Mouse (Mus musculus) liver, embryonic 15.5 days (tissue): ENCODE data around the gene Luc7l3. TPM values are rescaled to one million over a fixed set of nuclear protein-coding genes. Genes with fewer than 3 reads are reported as not detected.
A peak's percentile ranks its signal among the peaks of the same experiment; 100 is the strongest.

Source experiments
- ATAC-seq: fragments of 200-750 bp; cut with Nextera tagmentation; 2 replicates; pipeline ENCODE4 v1.8.0; 2017; ENCODE audit warnings: moderate number of reproducible peaks, mild to moderate bottlenecking, moderate library complexity; ENCODE audit not compliant: insufficient read depth
- H3K27ac ChIP-seq: fragments of 300-500 bp; sonication (generic); replicated peaks from 2 replicates; pipeline ENCODE4 v1.5.1; 2015; ENCODE audit warnings: mild to moderate bottlenecking, inconsistent platforms
- H3K27me3 ChIP-seq: fragments of 300-500 bp; sonication (generic); 2 replicates; pipeline ENCODE4 v1.6.1; 2015; ENCODE audit warnings: mild to moderate bottlenecking, inconsistent platforms
- H3K36me3 ChIP-seq: fragments of 300-500 bp; sonication (generic); replicated peaks from 2 replicates; pipeline ENCODE4 v1.6.1; 2015; ENCODE audit warnings: moderate library complexity, mild to moderate bottlenecking, inconsistent platforms
- H3K4me1 ChIP-seq: fragments of 300-500 bp; sonication (generic); replicated peaks from 2 replicates; pipeline ENCODE4 v1.6.1; 2015; ENCODE audit warnings: inconsistent platforms
- H3K4me2 ChIP-seq: fragments of 300-500 bp; sonication (generic); 2 replicates; pipeline ENCODE4 v1.6.1; 2015; ENCODE audit warnings: moderate library complexity, mild to moderate bottlenecking, inconsistent platforms
- H3K4me3 ChIP-seq: fragments of 300-500 bp; sonication (generic); replicated peaks from 2 replicates; pipeline ENCODE4 v1.5.1; 2015; ENCODE audit warnings: mild to moderate bottlenecking, inconsistent platforms
- H3K9ac ChIP-seq: fragments of 300-500 bp; sonication (generic); 2 replicates; pipeline ENCODE4 v1.6.1; 2015; ENCODE audit warnings: moderate library complexity, mild to moderate bottlenecking, inconsistent platforms
- H3K9me3 ChIP-seq: fragments of 300-500 bp; sonication (generic); replicated peaks from 2 replicates; pipeline ENCODE4 v1.6.1; 2016; ENCODE audit warnings: inconsistent platforms
- WGBS: fragments of 180-500 bp; shearing (Covaris S2); methylation state at CpG from one replicate; pipeline ENCODE4 v1.1.7; 2015; ENCODE audit warnings: mixed read lengths; ENCODE audit not compliant: insufficient replicate concordance; 5-methylcytosine and 5-hydroxymethylcytosine counted together
- polyA plus RNA-seq: library from polyadenylated mRNA; unstranded; fragments of >200 nt; fragmentation: Nextera tagmentation; extraction: Ambion mirVana; gene quantifications from 2 replicates; pipeline ENCODE4 v1.2.1, GENCODE M21; 2015

Luc7l3 gene
- polyA plus RNA-seq = 35.5 and 36.8 TPM in 2 replicates

GRCm38 (mm10) chr11:94321931-94322400 lies at the start of gene Luc7l3:
Gene Luc7l3, minus strand, starts transcription at chr11:94321988.
- Histone ChIP-seq H3K4me2 (peak within 1 kb of the TSS; percentile 76), H3K4me3 (peak within 1 kb of the TSS; percentile 99), H3K9me3 (no peaks in the 10 kb centered on the region), H3K36me3 (peaks cover 18% of the 10 kb centered on the region), H3K9ac (peak within 1 kb of the TSS; percentile 99), H3K4me1 (peaks cover 48% of the 10 kb centered on the region), H3K27ac (peak within 1 kb of the TSS; percentile 98), H3K27me3 (no peaks in the 10 kb centered on the region)
- under 1% methylated on average over 36 of the region's 36 CpGs for WGBS
- ATAC-seq = peak; percentile 94

DNA sequence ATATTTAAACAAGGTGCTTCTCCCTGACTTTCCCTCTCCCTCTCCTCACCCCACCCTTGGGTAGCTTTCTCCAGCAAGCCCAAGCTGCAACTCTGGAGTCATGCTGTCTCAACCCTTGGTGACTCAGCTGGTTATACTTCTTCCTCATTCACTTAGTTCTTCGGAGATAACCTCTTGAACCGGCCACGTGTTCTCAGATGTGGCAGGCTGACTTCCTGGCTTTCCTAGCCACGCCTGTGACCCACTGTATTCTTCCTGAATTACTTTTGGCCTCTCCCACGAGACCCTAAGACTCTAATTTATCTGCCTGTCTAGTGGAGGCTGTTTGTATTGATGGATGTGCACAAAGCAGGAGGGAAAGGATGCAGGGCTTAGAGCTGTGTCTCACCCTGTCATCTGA lies 49.0 kb upstream of the Luc7l3 start:
- H3K4me2 ChIP-seq = no peak overlapping the region
- H3K36me3 ChIP-seq = no peaks in the 10 kb centered on the region
- 2% methylated on average over 5 of the region's 5 CpGs for WGBS
- H3K27me3 ChIP-seq = peaks cover 3% of the 10 kb centered on the region; the same call in 1 of the 2 replicates
- no peaks in the 10 kb centered on the region for H3K9me3 ChIP-seq
- H3K4me1 ChIP-seq = peaks cover 12% of the 10 kb centered on the region
- no peak overlapping the region for H3K4me3 ChIP-seq
- peak; percentile 42 for ATAC-seq
- no peak overlapping the region for H3K9ac ChIP-seq
- no peak overlapping the region for H3K27ac ChIP-seq

GRCm38 (mm10) chr11:94369981-94370380 lies 48.2 kb upstream of the Luc7l3 start:
- no peak overlapping the region for H3K9ac ChIP-seq
- no peak overlapping the region for H3K4me2 ChIP-seq
- no peak overlapping the region for H3K4me3 ChIP-seq
- no peak overlapping the region for H3K27ac ChIP-seq
- ATAC-seq = no peak
- H3K4me1 ChIP-seq = peaks cover 12% of the 10 kb centered on the region
- H3K36me3 ChIP-seq = no peaks in the 10 kb centered on the region
- 34% methylated on average over 6 of the region's 6 CpGs for WGBS
- H3K9me3 ChIP-seq = no peaks in the 10 kb centered on the region
- H3K27me3 ChIP-seq = peaks cover 3% of the 10 kb centered on the region; the same call in 1 of the 2 replicates

- no peak overlapping the region for H3K27ac ChIP-seq
- no peak overlapping the region for H3K9ac ChIP-seq
- no peak overlapping the region for H3K4me2 ChIP-seq
- ATAC-seq = peak; percentile 44; the same call in 1 of the 2 replicates
- WGBS = 46% methylated on average over 3 of the region's 3 CpGs
- peaks cover 2% of the 10 kb centered on the region for H3K4me1 ChIP-seq
- H3K27me3 ChIP-seq = no peaks in the 10 kb centered on the region; the same call in 1 of the 2 replicates
- no peaks in the 10 kb centered on the region for H3K36me3 ChIP-seq
- H3K9me3 ChIP-seq = no peaks in the 10 kb centered on the region
- H3K4me3 ChIP-seq = no peak overlapping the region
Measured at GRCm38 (mm10) chr11:94365340-94365739, 43.6 kb upstream of the Luc7l3 start.

DNA sequence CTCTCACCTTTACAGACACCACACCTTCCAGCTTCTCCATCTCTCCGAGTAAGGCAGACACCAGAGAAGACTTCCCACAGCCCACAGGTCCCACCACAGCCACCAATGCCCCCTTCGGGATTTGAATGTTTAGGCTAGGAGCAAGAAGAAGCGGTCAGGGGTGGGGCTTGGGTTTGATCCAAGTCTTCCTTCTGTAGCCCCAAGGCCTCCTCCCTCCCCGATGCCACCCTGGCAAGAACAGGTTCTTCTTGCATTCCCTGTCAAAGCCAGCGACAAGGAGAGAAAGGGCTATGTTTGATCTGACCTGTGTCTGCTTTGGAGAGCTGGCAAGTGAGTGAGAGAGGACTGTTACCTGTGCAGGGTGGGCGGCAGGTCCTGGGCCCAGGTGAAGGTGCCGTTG lies 41.9 kb upstream of the Luc7l3 start:
- no peak for ATAC-seq
- H3K4me2 ChIP-seq = no peak overlapping the region
- no peaks in the 10 kb centered on the region for H3K9me3 ChIP-seq
- H3K4me3 ChIP-seq = no peak overlapping the region
- H3K27ac ChIP-seq = no peak overlapping the region
- H3K27me3 ChIP-seq = no peaks in the 10 kb centered on the region; the same call in 1 of the 2 replicates
- no peak overlapping the region for H3K9ac ChIP-seq
- no peaks in the 10 kb centered on the region for H3K36me3 ChIP-seq
- 64% methylated on average over 7 of the region's 7 CpGs for whole genome bisulfite sequencing
- H3K4me1 ChIP-seq = no peaks in the 10 kb centered on the region

GRCm38 (mm10) chr11:94362101-94362500 lies 40.3 kb upstream of the Luc7l3 start:
- Histone ChIP-seq H3K4me3 (no peak overlapping the region), H3K9me3 (no peaks in the 10 kb centered on the region), H3K27ac (no peak overlapping the region), H3K4me2 (no peak overlapping the region), H3K4me1 (no peaks in the 10 kb centered on the region), H3K36me3 (no peaks in the 10 kb centered on the region), H3K27me3 (peaks cover 9% of the 10 kb centered on the region), H3K9ac (no peak overlapping the region)
- no peak for ATAC-seq
- 76% methylated on average over 5 of the region's 5 CpGs for WGBS

DNA sequence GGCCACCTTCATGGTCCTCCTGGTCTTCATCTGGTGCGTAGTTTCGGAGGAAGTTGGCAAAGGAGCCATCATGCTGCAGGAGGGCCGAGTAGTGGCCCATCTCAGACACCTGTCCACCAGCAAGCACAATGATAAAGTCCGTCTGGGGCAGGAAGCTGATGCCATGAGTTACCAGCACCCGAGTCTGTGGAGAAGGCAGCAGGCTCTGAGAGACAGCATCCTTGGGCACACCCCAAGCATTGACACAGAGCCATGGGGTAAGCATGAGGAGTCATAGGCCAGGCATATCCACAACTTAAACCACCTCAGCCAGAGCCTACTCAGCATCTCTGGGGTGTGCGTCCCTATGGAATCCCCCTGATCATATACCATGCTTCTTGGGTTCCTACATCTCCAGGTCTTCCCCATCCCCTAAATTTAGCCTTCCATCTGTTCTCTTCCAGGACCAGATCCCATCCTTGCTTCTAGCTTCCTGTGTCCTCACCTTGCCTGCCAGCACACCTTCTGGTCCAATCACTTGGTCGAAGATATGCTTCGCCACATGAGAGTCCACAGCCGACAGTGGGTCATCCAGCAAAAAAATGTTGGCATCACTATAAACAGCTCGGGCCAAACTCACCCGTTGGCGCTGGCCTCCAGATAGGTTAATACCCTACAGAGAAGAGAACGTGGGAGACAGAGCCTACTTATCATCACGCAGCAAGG lies 39.5 kb upstream of the Luc7l3 start:
- Histone ChIP-seq H3K27ac (no peak overlapping the region), H3K4me1 (no peaks in the 10 kb centered on the region), H3K27me3 (peaks cover 14% of the 10 kb centered on the region), H3K9ac (no peak overlapping the region), H3K9me3 (no peaks in the 10 kb centered on the region), H3K36me3 (no peaks in the 10 kb centered on the region), H3K4me3 (no peak overlapping the region), H3K4me2 (no peak overlapping the region)
- WGBS = 69% methylated on average over 14 of the region's 14 CpGs
- no peak for ATAC-seq

DNA sequence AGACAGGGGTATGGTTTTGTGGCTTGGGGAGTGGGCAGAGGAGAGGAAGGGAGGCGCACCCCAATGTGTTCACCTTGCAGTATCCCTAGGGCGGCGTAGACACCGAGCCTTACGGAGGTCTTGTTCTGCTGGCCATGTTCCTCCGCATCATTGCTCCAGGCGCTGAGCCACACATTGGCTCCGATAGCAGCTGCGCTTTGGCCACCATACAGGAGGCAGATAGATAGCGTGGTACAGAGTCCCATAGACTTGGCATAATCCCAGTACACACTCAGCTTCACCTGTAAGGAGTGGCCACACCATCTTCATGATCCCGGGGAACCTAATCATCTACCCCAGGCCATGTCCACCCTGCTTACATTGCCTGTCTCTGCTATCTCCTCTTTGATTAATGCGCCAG lies 37.4 kb upstream of the Luc7l3 start:
- Histone ChIP-seq H3K27ac (no peak overlapping the region), H3K27me3 (peaks cover 25% of the 10 kb centered on the region), H3K9me3 (no peaks in the 10 kb centered on the region), H3K9ac (no peak overlapping the region), H3K4me2 (no peak overlapping the region), H3K4me1 (no peaks in the 10 kb centered on the region), H3K36me3 (no peaks in the 10 kb centered on the region), H3K4me3 (no peak overlapping the region)
- ATAC-seq = no peak
- 89% methylated on average over 12 of the region's 12 CpGs for WGBS

- Histone ChIP-seq H3K36me3 (no peaks in the 10 kb centered on the region), H3K9ac (no peak overlapping the region), H3K4me1 (peaks cover 19% of the 10 kb centered on the region), H3K4me3 (no peak overlapping the region), H3K4me2 (no peak overlapping the region), H3K9me3 (no peaks in the 10 kb centered on the region), H3K27me3 (peaks cover 48% of the 10 kb centered on the region), H3K27ac (no peak overlapping the region)
- WGBS = 72% methylated on average over 9 of the region's 9 CpGs
- ATAC-seq = no peak
Measured at GRCm38 (mm10) chr11:94355521-94356217, 33.9 kb upstream of the Luc7l3 start.

- H3K4me3 ChIP-seq = no peak overlapping the region
- H3K36me3 ChIP-seq = no peaks in the 10 kb centered on the region
- peak overlapping the region; percentile 53 for H3K4me2 ChIP-seq
- peaks cover 34% of the 10 kb centered on the region for H3K27me3 ChIP-seq
- peak; percentile 80 for ATAC-seq
- peak overlapping the region; percentile 76 for H3K27ac ChIP-seq
- 12% methylated on average over 3 of the region's 3 CpGs for WGBS
- peaks cover 38% of the 10 kb centered on the region for H3K4me1 ChIP-seq
- no peaks in the 10 kb centered on the region for H3K9me3 ChIP-seq
- H3K9ac ChIP-seq = peak overlapping the region; percentile 25
Measured at GRCm38 (mm10) chr11:94351094-94351493, 29.3 kb upstream of the Luc7l3 start.

DNA sequence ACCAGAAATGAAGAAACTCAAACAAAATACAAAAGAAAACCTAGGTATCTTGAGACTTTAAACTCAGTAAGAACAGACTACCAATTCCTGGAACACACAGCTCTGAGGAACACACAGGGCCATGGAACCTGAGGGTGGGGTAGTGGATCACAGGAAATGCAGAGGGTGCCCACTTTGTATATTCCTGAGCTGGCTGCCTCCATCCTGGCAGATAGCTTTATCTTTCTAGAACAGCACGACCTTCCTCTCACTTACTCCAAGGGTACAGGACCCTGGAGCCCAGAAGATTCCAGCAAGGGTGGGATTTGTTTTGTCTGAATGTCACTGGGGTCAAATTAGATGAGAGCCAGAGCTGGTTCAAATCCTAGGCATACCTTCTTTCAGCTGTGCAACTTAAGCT lies 28.5 kb upstream of the Luc7l3 start:
- WGBS = 6% methylated on average over 1 of the region's 1 CpGs
- H3K27ac ChIP-seq = peak overlapping the region; percentile 76
- H3K4me2 ChIP-seq = peak overlapping the region; percentile 53
- H3K4me1 ChIP-seq = peaks cover 38% of the 10 kb centered on the region
- no peaks in the 10 kb centered on the region for H3K36me3 ChIP-seq
- H3K9ac ChIP-seq = peak overlapping the region; percentile 25; the same call in 1 of the 2 replicates
- no peaks in the 10 kb centered on the region for H3K9me3 ChIP-seq
- peak; percentile 65 for ATAC-seq
- H3K4me3 ChIP-seq = no peak overlapping the region
- H3K27me3 ChIP-seq = peaks cover 34% of the 10 kb centered on the region
